Mouse (Mus musculus): ENCODE results near the gene Syngr4.
A peak's percentile ranks its signal among the peaks of the same experiment; 100 is the strongest.
"Not testable (repeated sequence)": the region's sequence is repeated elsewhere in the genome, so short reads cannot be mapped to it uniquely, and the experiment has no call there.

The Syngr4 gene

GRCm38 (mm10) chr7:45896517-45897257 lies at the start of gene Syngr4, which contains the start of gene Tmem143:
Gene Syngr4, minus strand, starts transcription at chr7:45896714.
Gene Tmem143, plus strand, starts transcription at chr7:45896941.
- DNase-seq (ENCODE audit: low read depth, low spot score), result peak; percentile 97

GRCm38 (mm10) chr7:45943280-45943679 lies 46.8 kb upstream of the Syngr4 start:
- not testable (repeated sequence) for DNase-seq (ENCODE audit: low read depth, low spot score)

GRCm38 (mm10) chr7:45941986-45942385 lies 45.5 kb upstream of the Syngr4 start:
- DNase-seq (ENCODE audit: low read depth, low spot score), result no peak

GRCm38 (mm10) chr7:45939836-45940235 lies 43.3 kb upstream of the Syngr4 start:
- DNase-seq (ENCODE audit: low read depth, low spot score), result no peak

GRCm38 (mm10) chr7:45935114-45935513 lies 38.6 kb upstream of the Syngr4 start:
- no peak for DNase-seq (ENCODE audit: low read depth, low spot score)

GRCm38 (mm10) chr7:45933766-45934165 lies 37.3 kb upstream of the Syngr4 start:
- not testable (repeated sequence) for DNase-seq (ENCODE audit: low read depth, low spot score)

GRCm38 (mm10) chr7:45929688-45930087 lies 33.2 kb upstream of the Syngr4 start:
- no peak for DNase-seq (ENCODE audit: low read depth, low spot score)

GRCm38 (mm10) chr7:45928626-45929295 lies 32.2 kb upstream of the Syngr4 start:
- DNase-seq (ENCODE audit: low read depth, low spot score), result no peak

GRCm38 (mm10) chr7:45924429-45924816 lies 27.9 kb upstream of the Syngr4 start:
- no peak for DNase-seq (ENCODE audit: low read depth, low spot score)

GRCm38 (mm10) chr7:45923762-45924428 lies 27.4 kb upstream of the Syngr4 start, which contains the start of gene Ccdc114:
Gene Ccdc114, plus strand, starts transcription at chr7:45924072.
- no peak for DNase-seq (ENCODE audit: low read depth, low spot score)

- peak; percentile 77 for DNase-seq (ENCODE audit: low read depth, low spot score)
These were observed 26.6 kb upstream of the Syngr4 start for GRCm38 (mm10) chr7:45922928-45923761.

- DNase-seq (ENCODE audit: low read depth, low spot score), result no peak
These were observed 25.6 kb upstream of the Syngr4 start for GRCm38 (mm10) chr7:45921950-45922600.

GRCm38 (mm10) chr7:45921242-45921621 lies 24.7 kb upstream of the Syngr4 start, which contains the start of gene Emp3:
Gene Emp3, minus strand, starts transcription at chr7:45921404.
- DNase-seq (ENCODE audit: low read depth, low spot score), result no peak

GRCm38 (mm10) chr7:45920583-45921241 lies 24.2 kb upstream of the Syngr4 start:
- DNase-seq (ENCODE audit: low read depth, low spot score), result no peak

- no peak for DNase-seq (ENCODE audit: low read depth, low spot score)
These were observed 23.2 kb upstream of the Syngr4 start for GRCm38 (mm10) chr7:45919761-45920160.

GRCm38 (mm10) chr7:45919083-45919671 lies 22.7 kb upstream of the Syngr4 start:
- no peak for DNase-seq (ENCODE audit: low read depth, low spot score)

GRCm38 (mm10) chr7:45917926-45918325 lies 21.4 kb upstream of the Syngr4 start:
- no peak for DNase-seq (ENCODE audit: low read depth, low spot score)

- DNase-seq (ENCODE audit: low read depth, low spot score), result no peak
These were observed 20.6 kb upstream of the Syngr4 start for GRCm38 (mm10) chr7:45917004-45917704.
